Mouse (Mus musculus) heart, postnatal 25 days (tissue): ENCODE measurements at regions not wholly inside any gene's neighbourhood (a gene's known extent, or its start where the extent isn't known, plus 50 kb on each side); places are given as distances from the start of the nearest gene placed in this dataset.
A peak's percentile ranks its signal among the peaks of the same experiment; 100 is the strongest.

ENCODE experiments used
- DNase-seq: peaks from one replicate; pipeline ENCODE4 v3.0.0; 2022; ENCODE audit warnings: low spot score
- intact Hi-C: fragments of 180-260 bp; cut with DNase I; formaldehyde crosslinking; loops from one replicate; pipeline ENCODE4 v1.15.1; 2025

- intact Hi-C loops = no loop called here
- DNase-seq = no peak
These were observed 137.1 kb downstream of the Sh3bp4 start for GRCm38 (mm10) chr1:89207306-89207705.

DNA sequence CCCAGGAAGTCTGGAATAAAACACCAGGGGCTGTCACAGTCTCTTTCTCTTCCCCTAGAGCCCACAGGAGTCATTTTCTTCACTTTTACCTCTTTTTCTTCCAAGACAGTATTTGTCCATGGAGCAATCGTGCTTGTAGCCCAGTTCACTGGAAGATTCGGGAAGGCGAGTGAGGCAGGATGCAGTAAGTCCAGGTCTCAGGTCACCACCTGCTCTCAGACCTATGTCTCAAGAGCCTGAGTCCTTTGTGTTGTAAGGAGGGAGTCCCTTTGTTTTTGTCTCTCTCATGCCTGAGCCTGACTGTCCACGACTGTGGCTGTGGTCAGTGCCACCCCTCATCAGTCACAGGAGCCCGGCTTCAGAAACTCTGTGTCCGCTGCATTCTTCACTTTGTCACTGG lies 140.9 kb downstream of the Sh3bp4 start:
- no peak for DNase-seq
- intact Hi-C loops = no loop called here

DNA sequence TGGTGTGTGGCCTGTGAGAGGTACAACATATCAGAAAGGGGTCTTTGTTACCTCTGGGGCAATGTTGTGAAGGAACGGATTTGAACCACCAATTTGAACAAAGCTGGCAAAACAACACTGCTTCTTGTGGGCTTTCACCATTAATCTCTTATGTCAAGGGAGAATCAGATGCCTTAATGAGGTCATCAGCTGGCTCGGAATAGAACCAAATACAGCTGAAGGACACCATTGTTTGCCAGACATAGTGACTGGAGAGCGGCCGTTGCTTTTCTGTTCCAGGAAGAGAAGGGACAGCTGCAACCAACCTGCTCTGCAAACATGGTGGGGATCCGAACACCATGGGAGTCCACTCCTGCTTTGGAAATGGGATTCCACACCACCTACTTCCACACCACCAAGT lies 158.2 kb downstream of the Sh3bp4 start:
- intact Hi-C loops = no loop called here
- DNase-seq = no peak

DNA sequence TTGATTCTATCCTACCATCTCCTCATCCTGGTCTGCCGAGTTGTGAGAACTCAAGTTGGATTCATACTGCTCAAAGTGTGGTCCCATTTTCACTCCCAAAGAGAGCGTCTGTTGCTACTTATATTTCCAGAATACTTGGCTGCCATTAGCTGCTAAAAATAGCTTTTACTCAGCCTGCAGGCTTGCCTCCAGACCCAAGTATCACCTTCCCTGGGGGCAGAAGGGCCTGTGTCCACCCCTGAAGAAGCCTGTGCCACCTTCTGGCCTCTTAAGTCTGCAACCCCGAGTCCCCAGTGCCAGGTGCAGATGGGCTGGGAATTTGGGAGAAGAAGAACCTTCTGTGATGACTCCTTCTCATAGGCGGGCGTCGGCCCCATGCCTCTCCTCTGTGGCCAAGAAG lies 161.5 kb downstream of the Sh3bp4 start:
- intact Hi-C loops = loop anchor here (10.0 kb wide), 1 partner anchor 713 kb away; no protein-coding TSS in a partner anchor
- no peak for DNase-seq

GRCm38 (mm10) chr1:89232391-89232790 lies 162.2 kb downstream of the Sh3bp4 start:
- DNase-seq = no peak

DNA sequence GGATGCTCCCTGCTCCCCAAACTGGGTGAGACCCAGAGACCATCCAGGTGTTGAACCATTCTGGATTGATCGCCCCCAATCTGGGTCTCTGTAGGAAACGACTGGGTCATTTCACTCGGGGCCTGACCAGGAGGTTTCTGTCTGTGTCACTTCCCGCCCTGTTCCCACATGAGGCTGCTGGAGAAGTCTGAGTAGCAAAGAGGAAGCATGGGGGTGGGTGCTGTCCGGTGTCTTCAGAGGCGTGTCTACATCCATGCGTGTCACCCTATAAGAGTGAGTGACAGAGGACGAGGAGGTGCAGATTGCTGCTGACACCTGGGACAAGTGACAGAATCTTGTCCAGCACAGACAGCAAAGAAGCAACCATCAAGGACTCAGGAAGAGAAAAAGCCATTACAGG lies 164.7 kb downstream of the Sh3bp4 start:
- intact Hi-C loops = loop anchor here (1.0 to 10.0 kb wide), 5 partner anchors 87 to 710 kb away; no protein-coding TSS in a partner anchor
- no peak for DNase-seq

More at GRCm38 (mm10) chr1:89232391-89232790, 162.2 kb downstream of the Sh3bp4 start:
- intact Hi-C loops = loop anchor here (10.0 kb wide), 1 partner anchor 712 kb away; no protein-coding TSS in a partner anchor

DNA sequence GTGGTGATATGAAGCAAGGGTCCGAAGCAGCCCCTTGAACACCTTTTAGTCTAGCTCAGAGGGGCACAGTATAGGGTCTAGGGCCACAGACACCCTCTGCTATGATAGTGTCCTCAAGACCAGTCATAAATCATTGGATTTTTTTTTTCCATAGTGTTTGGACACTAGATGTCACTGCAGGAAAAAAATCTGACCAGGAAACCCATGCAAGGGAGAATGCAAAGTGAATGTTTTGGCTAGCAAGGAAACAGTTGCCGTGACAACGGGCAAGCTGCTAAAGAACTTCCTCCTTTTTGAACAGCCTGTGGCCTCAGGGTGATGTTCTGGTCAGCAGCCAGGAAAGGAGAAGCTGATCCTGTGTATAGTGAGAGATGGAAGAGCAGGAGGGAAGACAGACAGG lies 165.1 kb downstream of the Sh3bp4 start:
- intact Hi-C loops = loop anchor here (1.0 to 10.0 kb wide), 5 partner anchors 87 to 710 kb away; no protein-coding TSS in a partner anchor
- DNase-seq = peak; percentile 36

GRCm38 (mm10) chr1:89237696-89238095 lies 167.5 kb downstream of the Sh3bp4 start:
- no peak for DNase-seq

DNA sequence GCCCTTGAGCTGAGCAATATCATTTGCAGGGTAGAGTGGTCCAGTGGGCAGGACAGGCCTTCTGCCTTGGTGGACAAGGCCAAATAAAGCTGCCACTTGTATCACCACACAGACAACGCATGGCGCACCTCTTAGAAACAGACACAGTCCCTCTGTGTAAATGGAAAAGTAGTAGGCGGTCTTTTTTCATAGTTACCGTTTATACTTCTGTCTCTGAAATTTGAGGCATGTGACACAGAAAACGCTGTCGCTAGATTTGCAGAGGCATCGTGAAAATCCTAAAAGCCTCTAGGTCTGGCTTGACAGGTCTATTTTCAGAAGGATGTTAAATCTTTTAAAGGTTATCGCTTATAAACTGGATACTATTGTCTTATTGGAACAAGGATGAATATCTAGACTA lies 174.4 kb downstream of the Sh3bp4 start:
- DNase-seq = no peak
- intact Hi-C loops = no loop called here

More at GRCm38 (mm10) chr1:89237696-89238095, 167.5 kb downstream of the Sh3bp4 start:
- intact Hi-C loops = loop anchor here (5.0 to 10.0 kb wide), 2 partner anchors 85 to 707 kb away; no protein-coding TSS in a partner anchor

GRCm38 (mm10) chr1:89245202-89246003 lies 175.2 kb downstream of the Sh3bp4 start:
- DNase-seq = no peak
- intact Hi-C loops = no loop called here

- DNase-seq = no peak
- intact Hi-C loops = no loop called here
These were observed 181.5 kb downstream of the Sh3bp4 start for GRCm38 (mm10) chr1:89251753-89252152.

DNA sequence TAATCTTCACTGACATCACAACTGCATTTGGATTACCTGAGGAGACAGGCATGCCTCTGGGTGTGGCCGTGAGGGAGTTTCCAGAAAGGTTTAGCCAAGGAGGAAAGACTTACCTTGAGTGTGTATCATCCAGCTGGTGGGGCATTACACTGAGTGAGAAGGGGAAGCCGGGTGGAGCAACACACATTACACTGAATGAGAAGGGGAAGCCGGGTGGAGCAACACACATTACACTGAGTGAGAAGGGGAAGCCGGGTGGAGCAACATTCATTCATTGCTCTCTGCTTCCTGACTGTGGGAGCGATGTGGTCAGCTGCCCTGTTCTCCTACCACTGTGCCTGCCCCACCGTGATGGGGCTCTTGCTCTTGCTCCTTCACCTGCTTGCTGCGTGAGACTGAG lies 182.3 kb downstream of the Sh3bp4 start:
- intact Hi-C loops = no loop called here
- DNase-seq = no peak

GRCm38 (mm10) chr1:89257945-89258344 lies 187.7 kb downstream of the Sh3bp4 start:
- intact Hi-C loops = no loop called here
- DNase-seq = no peak

- intact Hi-C loops = no loop called here
- no peak for DNase-seq
These were observed 188.8 kb upstream of the Agap1 start for GRCm38 (mm10) chr1:89265771-89266170.

- intact Hi-C loops = no loop called here
- DNase-seq = no peak
These were observed 185.8 kb upstream of the Agap1 start for GRCm38 (mm10) chr1:89268806-89269205.

- DNase-seq = no peak
- intact Hi-C loops = no loop called here
These were observed 182.9 kb upstream of the Agap1 start for GRCm38 (mm10) chr1:89271743-89272142.

- intact Hi-C loops = no loop called here
- no peak for DNase-seq
These were observed 181.6 kb upstream of the Agap1 start for GRCm38 (mm10) chr1:89273021-89273420.

GRCm38 (mm10) chr1:89273786-89274362 lies 180.7 kb upstream of the Agap1 start:
- no peak for DNase-seq
- intact Hi-C loops = no loop called here

GRCm38 (mm10) chr1:89279382-89279781 lies 175.2 kb upstream of the Agap1 start:
- intact Hi-C loops = no loop called here
- no peak for DNase-seq

- intact Hi-C loops = no loop called here
- DNase-seq = no peak
These were observed 173.4 kb upstream of the Agap1 start for GRCm38 (mm10) chr1:89281107-89281655.

DNA sequence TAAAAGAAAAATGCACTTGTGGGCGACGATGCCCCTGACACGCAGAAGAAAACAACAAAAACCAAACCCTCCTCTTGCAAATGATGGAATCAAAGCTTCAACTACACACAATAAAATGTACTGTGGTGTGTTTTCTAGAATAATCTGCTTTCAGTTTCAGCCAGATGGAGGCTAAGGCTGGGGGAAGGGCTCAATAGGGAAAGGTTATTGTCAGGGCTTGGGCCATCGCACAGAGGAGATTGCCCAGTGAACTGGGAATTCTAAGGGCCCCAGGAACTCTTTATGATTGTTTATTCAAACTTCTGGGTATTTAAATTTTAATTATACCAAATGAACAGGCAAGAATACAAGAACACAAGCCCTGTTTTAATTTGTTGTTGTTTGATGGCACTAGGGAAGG lies 169.6 kb upstream of the Agap1 start:
- DNase-seq = no peak
- intact Hi-C loops = no loop called here
